Mouse (Mus musculus): ENCODE results near the gene Macrod1. TPM values are rescaled to one million over a fixed set of nuclear protein-coding genes. Genes with fewer than 3 reads are reported as not detected.
A peak's percentile ranks its signal among the peaks of the same experiment; 100 is the strongest.

Macrod1 gene
- polyA plus RNA-seq, 1 experiment from 2014 or later = 5.5 TPM

DNA sequence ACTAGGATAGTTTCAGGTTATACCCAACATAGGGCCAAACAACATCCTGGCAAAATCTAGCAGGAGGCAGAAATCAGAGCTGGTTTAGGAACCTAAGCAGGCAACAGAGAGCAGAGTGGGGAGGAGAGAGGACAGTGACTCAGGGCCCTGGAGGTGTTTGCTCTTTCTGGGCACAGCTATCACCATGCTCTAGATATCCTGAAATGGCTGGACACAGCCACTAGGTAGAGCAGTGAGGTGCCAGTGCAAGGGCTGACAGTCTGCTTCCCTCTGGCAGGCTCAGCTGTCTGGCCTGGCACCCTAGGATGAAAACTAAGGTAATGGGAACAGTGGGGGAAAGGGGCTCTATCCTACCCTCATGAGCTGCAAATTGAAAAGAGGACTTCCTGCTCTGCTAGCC, 166.9 kb downstream of the Macrod1 start:
- no peak overlapping the region for H3K4me3 ChIP-seq
- no peaks in the 10 kb centered on the region for H3K9me3 ChIP-seq
- no peak overlapping the region for H3K9ac ChIP-seq
- H3K27ac ChIP-seq (replicated peaks) = no peak overlapping the region
- no peak overlapping the region for H3K4me2 ChIP-seq
- H3K4me1 ChIP-seq (replicated peaks) = no peaks in the 10 kb centered on the region
- no peaks in the 10 kb centered on the region for H3K27me3 ChIP-seq
- H3K36me3 ChIP-seq = peaks cover 29% of the 10 kb centered on the region
- no peak for ATAC-seq (ENCODE audit: low FRiP score, low read depth)

DNA sequence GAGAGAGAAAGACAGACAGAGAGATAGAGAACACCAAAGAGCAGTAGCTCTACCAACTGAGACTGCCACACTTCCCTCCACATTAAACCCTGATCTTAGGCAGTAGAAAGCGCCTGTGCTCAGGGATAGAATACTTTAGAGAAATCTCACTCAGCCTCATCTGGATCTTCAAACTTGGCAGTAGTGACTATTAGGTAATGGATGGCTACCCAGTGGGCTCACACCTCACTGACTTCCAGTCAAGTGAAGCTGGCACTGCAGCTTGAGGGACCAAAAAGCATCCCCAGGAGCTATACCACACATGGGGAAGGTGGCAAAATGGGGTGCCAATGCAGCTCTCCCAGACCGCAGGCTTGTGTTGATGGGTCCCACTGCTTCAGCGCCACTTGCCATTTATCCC, 167.6 kb downstream of the Macrod1 start:
- Histone ChIP-seq H3K9ac (no peak overlapping the region), H3K4me3 (no peak overlapping the region), H3K27ac (replicated peaks) (no peak overlapping the region), H3K4me1 (replicated peaks) (no peaks in the 10 kb centered on the region), H3K27me3 (no peaks in the 10 kb centered on the region), H3K9me3 (no peaks in the 10 kb centered on the region), H3K4me2 (no peak overlapping the region), H3K36me3 (peaks cover 34% of the 10 kb centered on the region)
- ATAC-seq (ENCODE audit: low FRiP score, low read depth) = no peak
- WGBS = 93% methylated on average over 3 of the region's 3 CpGs

DNA sequence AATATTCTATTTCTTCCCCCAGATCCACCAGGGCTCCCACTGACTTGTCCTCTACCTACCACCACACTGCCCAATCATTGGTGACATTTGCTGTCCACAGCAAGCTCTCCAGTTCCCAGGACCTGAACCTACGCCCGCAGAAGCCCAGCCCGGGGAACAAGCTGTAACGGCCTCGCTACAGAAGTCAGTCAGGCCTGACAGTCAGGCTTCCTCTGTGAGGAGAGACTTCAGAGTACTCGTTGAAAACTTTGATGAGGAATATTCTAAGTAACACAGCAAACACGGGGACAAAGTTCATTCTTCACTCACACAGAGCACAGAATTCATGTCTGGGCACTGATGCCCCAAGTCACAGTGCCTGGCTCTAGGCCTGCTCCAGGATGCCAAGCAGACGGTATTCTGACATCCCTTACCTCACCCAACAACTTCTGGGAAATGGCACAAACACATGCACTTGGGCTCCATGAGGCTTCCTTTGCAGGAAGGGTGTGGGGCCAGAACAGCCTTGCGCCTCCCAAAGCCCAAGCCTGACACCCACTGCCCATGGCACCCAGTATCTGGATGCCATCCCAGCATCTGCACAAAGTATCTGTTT, 168.6 kb downstream of the Macrod1 start:
- Histone ChIP-seq H3K27me3 (no peaks in the 10 kb centered on the region), H3K4me1 (replicated peaks) (no peaks in the 10 kb centered on the region), H3K9me3 (no peaks in the 10 kb centered on the region), H3K36me3 (peaks cover 44% of the 10 kb centered on the region), H3K27ac (replicated peaks) (no peak overlapping the region), H3K4me2 (no peak overlapping the region), H3K4me3 (no peak overlapping the region), H3K9ac (no peak overlapping the region)
- 86% methylated on average over 9 of the region's 9 CpGs for WGBS
- ATAC-seq (ENCODE audit: low FRiP score, low read depth) = no peak

DNA sequence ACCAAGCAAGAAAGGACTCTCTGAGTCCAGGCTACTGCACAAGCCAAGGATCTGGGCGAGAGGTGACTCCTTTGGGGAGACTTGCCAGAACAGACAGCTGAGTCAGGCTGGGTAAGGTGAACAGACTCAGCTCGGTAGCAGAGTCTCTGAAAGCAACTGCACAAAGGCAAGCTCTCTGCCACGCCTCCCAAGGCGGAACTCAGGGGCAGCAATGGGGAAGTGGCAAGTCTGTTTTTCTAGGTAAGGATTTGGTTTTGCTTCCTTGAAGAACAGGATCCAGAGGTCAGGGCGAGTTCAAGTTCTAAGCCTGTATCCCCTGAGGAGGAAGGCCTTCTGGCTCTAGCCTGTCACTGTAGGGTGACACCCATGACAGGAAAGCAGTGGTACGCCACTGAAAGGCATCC, 169.9 kb downstream of the Macrod1 start:
- Histone ChIP-seq H3K27me3 (no peaks in the 10 kb centered on the region), H3K27ac (replicated peaks) (no peak overlapping the region), H3K36me3 (peaks cover 51% of the 10 kb centered on the region), H3K4me3 (no peak overlapping the region), H3K9me3 (no peaks in the 10 kb centered on the region), H3K4me2 (no peak overlapping the region), H3K9ac (no peak overlapping the region), H3K4me1 (replicated peaks) (no peaks in the 10 kb centered on the region)
- no peak for ATAC-seq (ENCODE audit: low FRiP score, low read depth)
- WGBS = 83% methylated on average over 6 of the region's 6 CpGs

DNA sequence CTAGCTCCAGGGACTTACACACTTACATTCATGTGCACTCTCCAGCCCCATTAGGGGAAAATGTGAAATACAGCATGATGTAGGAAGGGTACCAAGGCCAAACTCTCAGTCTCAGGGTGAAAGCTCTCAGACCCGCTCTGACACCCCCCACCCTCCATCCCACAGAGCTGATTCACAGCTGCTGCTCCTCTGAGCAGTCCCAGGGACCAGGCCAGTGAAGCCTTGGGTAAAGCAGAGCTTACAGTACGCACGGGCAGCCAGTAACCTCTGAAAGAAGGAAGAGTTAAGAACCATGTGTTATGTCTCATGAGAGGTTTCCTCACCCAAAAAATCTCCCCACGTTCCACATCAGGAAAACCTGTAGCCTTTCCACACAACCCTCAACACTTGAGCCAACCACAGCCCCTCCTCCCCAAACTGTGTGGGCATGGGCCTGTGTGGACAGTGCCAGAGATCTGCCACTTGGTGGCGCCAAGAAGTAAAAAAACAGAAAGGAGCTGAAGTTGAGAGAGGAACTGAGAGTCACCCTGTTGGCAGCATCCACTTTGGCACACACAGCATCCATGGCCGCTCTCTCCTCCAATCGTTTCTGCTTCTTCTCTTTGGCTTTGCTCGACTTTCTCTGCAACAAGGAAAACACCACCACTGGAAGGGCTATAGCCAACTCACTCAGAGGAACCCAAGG, 178.1 kb downstream of the Macrod1 start:
- Histone ChIP-seq H3K4me2 (no peak overlapping the region), H3K4me3 (no peak overlapping the region), H3K36me3 (peaks cover 25% of the 10 kb centered on the region), H3K27ac (replicated peaks) (no peak overlapping the region), H3K4me1 (replicated peaks) (peaks cover 14% of the 10 kb centered on the region), H3K27me3 (no peaks in the 10 kb centered on the region), H3K9ac (no peak overlapping the region), H3K9me3 (no peaks in the 10 kb centered on the region)
- WGBS = 49% methylated on average over 8 of the region's 8 CpGs
- peak; percentile 90 for ATAC-seq (ENCODE audit: low FRiP score, low read depth)

DNA sequence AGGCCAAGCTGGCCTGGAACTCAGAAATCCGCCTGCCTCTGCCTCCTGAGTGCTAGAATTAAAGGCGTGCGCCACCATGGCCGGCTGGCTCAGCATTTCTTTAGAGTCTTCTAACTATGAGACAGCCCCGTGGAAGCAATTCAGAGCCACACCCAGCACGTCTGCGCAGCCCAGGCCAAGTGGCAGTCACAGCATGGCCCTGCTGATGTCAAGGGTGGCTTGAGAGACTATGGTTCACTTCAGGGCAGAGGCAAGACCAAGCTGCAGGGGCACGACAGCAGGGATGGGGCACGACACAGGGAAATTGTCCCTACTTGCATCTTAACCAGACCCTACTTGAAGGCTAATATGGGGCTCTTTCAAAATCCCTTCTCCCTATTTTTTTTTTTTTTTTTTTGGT, 178.9 kb downstream of the Macrod1 start:
- Histone ChIP-seq H3K27me3 (no peaks in the 10 kb centered on the region), H3K27ac (replicated peaks) (no peak overlapping the region), H3K4me3 (no peak overlapping the region), H3K36me3 (peaks cover 20% of the 10 kb centered on the region), H3K4me1 (replicated peaks) (peaks cover 22% of the 10 kb centered on the region), H3K9ac (no peak overlapping the region), H3K9me3 (no peaks in the 10 kb centered on the region), H3K4me2 (no peak overlapping the region)
- WGBS = 93% methylated on average over 9 of the region's 9 CpGs
- ATAC-seq (ENCODE audit: low FRiP score, low read depth) = no peak

DNA sequence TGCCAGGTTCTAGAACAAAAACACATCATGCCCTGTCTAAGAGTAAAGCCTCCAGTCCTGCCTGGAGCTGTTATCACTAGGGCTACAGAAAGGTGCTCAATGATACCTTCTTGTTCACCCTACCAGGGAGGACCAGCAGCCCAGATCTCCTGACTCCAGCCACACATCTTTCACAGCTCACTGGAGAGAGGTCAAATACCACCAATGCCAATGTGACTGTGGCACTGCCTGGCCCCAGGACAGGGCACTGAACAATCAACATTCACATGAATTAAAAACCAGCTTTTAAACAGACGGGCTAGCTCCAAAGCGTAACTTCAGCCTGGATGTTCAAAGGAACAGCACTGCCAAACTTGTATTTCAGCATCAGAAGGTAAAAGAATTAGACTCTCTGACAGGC, 179.4 kb downstream of the Macrod1 start:
- Histone ChIP-seq H3K27ac (replicated peaks) (no peak overlapping the region), H3K27me3 (no peaks in the 10 kb centered on the region), H3K4me2 (no peak overlapping the region), H3K36me3 (peaks cover 18% of the 10 kb centered on the region), H3K9me3 (no peaks in the 10 kb centered on the region), H3K4me1 (replicated peaks) (peaks cover 22% of the 10 kb centered on the region), H3K4me3 (no peak overlapping the region), H3K9ac (no peak overlapping the region)
- 92% methylated on average over 2 of the region's 2 CpGs for WGBS
- no peak for ATAC-seq (ENCODE audit: low FRiP score, low read depth)

DNA sequence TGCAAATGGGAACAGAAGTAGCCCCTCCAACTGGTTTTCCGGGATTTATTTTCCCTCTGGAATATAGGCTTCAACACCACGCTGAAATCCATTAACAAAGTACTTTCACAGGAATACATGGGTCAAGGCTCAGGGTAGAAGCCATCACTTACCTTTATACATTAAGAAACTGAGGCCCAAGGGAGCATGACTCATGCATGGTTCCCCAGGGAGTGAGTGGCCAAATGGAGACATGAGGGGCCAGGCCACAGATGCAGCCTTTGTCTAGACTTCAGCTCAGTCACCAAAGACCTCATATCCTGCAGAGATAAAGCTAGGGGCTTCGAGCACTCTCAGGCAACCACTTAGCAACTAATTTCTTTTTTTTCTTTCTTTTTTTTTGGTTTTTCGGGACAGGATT, 180.1 kb downstream of the Macrod1 start:
- Histone ChIP-seq H3K27me3 (no peaks in the 10 kb centered on the region), H3K4me1 (replicated peaks) (peaks cover 27% of the 10 kb centered on the region), H3K27ac (replicated peaks) (no peak overlapping the region), H3K9ac (no peak overlapping the region), H3K36me3 (peaks cover 12% of the 10 kb centered on the region), H3K4me2 (no peak overlapping the region), H3K4me3 (no peak overlapping the region), H3K9me3 (no peaks in the 10 kb centered on the region)
- 79% methylated on average over 4 of the region's 4 CpGs for WGBS
- ATAC-seq (ENCODE audit: low FRiP score, low read depth) = no peak

DNA sequence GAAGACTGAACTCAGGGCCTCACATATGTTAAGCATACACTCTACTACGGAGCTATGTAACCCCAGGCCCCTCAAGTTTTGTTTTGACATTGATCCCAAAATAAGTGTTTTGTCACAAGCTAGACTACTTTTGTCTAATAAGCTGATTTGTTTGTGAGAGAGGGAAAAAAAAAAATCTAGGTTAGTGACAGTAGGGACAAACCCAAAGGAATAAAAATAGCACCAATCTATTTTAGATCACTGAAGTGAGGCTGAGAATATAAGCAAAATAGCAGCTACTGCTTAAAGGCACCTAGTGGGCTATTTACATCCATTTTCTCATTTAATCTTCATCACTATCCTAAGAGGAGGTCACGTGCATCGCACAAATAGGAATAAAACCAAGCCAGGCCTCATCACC, 183.0 kb downstream of the Macrod1 start:
- Histone ChIP-seq H3K4me1 (replicated peaks) (peaks cover 27% of the 10 kb centered on the region), H3K27me3 (no peaks in the 10 kb centered on the region), H3K4me2 (peak overlapping the region; percentile 96), H3K4me3 (peak overlapping the region; percentile 74), H3K9me3 (no peaks in the 10 kb centered on the region), H3K9ac (peak overlapping the region; percentile 78), H3K27ac (replicated peaks) (no peak overlapping the region), H3K36me3 (no peaks in the 10 kb centered on the region)
- ATAC-seq (ENCODE audit: low FRiP score, low read depth) = no peak
- 84% methylated on average over 3 of the region's 3 CpGs for WGBS

DNA sequence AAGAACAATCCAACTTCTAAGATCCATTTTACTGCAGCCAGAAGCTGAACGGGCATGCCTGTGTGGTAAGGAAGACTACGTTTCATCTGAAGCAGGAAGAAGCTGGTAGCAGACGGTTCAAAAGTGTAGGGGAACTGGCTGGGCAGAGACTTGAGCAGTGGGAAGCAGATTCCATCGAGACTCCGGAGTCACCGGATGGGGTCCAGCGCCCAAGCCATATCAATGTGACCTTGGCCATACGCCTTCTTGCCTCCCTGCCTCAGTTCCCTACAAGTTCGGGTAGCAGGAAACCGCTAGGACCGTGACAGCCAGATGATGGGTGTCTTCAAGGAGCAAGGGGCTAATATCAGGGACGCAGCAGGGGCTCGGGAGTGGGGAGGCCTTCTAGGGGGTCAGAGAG, 183.7 kb downstream of the Macrod1 start:
- WGBS = 2% methylated on average over 13 of the region's 13 CpGs
- ATAC-seq (ENCODE audit: low FRiP score, low read depth) = peak; percentile 2; the same call in 1 of the 2 replicates
- H3K4me3 ChIP-seq = peak overlapping the region; percentile 74
- H3K9me3 ChIP-seq = no peaks in the 10 kb centered on the region
- H3K36me3 ChIP-seq = no peaks in the 10 kb centered on the region
- peaks cover 27% of the 10 kb centered on the region for H3K4me1 ChIP-seq (replicated peaks)
- H3K27me3 ChIP-seq = no peaks in the 10 kb centered on the region
- H3K9ac ChIP-seq = peak overlapping the region; percentile 78
- H3K4me2 ChIP-seq = peak overlapping the region; percentile 96
- peak overlapping the region; percentile 84 for H3K27ac ChIP-seq (replicated peaks)

DNA sequence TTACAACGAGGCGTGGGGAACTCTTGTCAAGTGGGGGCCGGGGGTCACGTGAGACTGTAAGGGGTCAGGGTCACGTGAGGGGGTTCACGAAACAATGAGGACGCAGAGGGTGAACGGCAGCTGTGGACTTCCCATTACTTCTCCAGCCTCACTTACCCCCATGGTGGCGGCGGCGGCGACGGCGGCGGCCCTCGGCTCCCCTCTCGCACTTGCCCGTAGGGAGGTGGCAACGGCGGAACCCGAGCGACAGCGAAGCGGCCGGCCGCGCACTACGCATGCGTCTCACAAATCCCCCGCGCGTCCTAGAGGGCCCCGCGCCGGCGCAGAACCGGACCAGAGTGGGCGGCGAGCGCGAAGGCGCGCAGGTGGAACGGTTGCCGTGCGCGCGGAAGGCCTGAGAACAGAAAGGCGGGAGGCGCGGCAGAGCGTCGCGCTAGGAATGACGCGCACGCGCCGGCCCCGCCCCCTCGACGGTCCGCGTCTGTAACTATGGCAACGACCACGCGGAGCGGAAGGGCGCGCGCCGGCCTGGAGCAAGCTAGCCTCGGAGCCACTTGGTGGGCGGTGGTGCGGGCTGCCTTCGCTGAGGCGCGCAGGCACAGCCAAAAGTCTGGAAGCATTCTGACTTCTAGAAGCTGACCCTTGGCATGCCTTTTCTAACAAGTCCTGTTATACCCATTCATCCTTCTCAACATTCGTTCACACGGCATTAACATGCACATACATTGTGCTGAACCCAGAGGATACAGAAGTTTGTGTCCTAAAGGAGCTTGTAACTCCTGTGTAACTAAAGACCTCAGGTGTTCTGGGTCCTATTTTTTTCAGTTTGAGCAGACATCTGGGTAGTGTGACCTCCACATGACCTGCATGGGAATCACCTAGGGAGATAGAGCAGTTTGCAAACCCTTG, 184.4 kb downstream of the Macrod1 start, which contains the start of gene Naa40:
Naa40 (minus strand) TSS at position 402 of the 909 bp plus-strand sequence.
- H3K36me3 ChIP-seq = no peaks in the 10 kb centered on the region
- H3K4me2 ChIP-seq = peak within 1 kb of the TSS; percentile 96
- H3K27ac ChIP-seq (replicated peaks) = peak within 1 kb of the TSS; percentile 84
- WGBS = under 1% methylated on average over 78 of the region's 80 CpGs
- H3K4me1 ChIP-seq (replicated peaks) = peaks cover 27% of the 10 kb centered on the region
- peak within 1 kb of the TSS; percentile 78 for H3K9ac ChIP-seq
- H3K4me3 ChIP-seq = peak within 1 kb of the TSS; percentile 74
- no peaks in the 10 kb centered on the region for H3K9me3 ChIP-seq
- H3K27me3 ChIP-seq = no peaks in the 10 kb centered on the region
- peak; percentile 98 for ATAC-seq (ENCODE audit: low FRiP score, low read depth)

DNA sequence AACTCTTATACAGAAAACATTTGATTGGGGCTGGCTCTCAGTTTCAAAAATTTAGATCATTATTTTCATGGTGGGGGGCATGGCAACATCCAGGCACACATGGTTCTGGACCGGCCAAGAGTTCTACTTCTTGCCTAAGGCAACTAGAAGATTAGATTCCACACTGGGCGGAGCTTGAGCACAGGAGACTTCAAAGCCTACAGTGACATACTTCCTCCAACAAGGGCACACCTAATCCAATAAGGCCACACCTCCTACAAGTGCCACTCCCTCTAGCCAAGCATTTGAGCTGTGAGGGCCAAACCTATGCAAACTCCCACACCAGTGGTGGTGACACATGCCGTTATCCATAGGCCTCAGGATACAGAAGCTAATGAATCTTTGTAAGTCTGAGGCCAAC, 189.4 kb downstream of the Macrod1 start:
- no peak for ATAC-seq (ENCODE audit: low FRiP score, low read depth)
- H3K36me3 ChIP-seq = no peaks in the 10 kb centered on the region
- no peaks in the 10 kb centered on the region for H3K9me3 ChIP-seq
- H3K4me3 ChIP-seq = no peak overlapping the region
- H3K4me2 ChIP-seq = no peak overlapping the region
- peaks cover 5% of the 10 kb centered on the region for H3K4me1 ChIP-seq (replicated peaks)
- H3K27me3 ChIP-seq = no peaks in the 10 kb centered on the region
- 87% methylated on average over 3 of the region's 3 CpGs for WGBS
- H3K9ac ChIP-seq = no peak overlapping the region
- H3K27ac ChIP-seq (replicated peaks) = no peak overlapping the region
